Mouse (Mus musculus): Measurements from ENCODE around the gene Pgs1. TPM values are rescaled to one million over a fixed set of nuclear protein-coding genes. Genes with fewer than 3 reads are reported as not detected.

Gene Pgs1
- total RNA-seq, 1 experiment from 2014 or later, result 8.1 TPM

DNA sequence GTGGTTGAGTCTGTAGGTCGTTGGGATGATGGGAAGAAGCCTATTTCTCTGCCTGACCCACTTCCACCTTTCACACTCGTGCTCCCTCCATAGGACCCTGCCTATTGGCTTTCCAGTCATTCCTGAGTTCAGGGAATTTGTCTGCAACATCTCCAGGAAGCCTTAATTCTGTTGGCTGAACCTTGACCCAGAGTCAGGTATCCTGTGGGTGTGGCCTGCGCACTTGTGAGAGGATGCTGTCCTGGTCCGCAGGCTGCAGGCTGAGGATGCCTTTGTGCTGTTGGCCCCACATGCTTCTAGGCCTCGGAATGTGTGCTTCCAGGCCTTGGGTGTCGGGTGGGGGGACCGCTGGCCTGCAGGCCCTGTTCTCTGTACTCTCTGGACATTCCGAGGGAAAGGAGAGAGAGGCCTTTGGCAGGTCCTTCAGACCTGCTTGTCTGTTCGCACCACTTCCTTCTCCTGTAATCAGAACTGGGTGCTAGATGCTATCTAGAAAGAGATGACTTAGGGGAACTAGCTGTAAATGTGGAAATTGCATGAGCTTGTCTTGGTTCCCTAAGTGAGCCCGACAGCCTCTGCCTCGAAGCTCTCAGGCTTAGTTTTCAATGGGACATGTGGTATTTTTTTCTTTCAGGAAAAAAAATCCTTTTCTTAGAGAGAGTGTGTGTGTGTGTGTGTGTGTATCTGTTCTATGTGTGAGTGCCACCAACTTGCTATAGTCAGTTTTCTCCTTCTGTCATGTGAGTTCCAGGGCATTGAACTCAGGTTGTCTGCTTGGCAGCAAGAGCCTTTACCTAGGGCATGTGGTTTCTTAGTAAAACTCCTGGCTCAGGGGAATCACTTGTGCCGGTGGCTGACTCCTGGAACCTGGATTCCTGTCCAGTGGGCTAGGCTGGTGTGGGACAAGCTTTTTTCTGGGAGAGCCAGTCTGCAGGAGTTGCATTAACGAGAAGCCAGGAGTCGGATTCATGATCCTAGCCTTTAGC is 7.4 kb downstream of the Pgs1 start:
- peak in 1 of 2 experiments; percentile 14; a peak in 2 of 4 replicates for ATAC-seq (replicated peaks in 1 of 2; ENCODE audit: insufficient read depth in 1 of 2, low FRiP score in 2 of 2, low TSS enrichment in 1 of 2, low read depth in 1 of 2, poor library complexity in 2 of 2, severe bottlenecking in 2 of 2)

DNA sequence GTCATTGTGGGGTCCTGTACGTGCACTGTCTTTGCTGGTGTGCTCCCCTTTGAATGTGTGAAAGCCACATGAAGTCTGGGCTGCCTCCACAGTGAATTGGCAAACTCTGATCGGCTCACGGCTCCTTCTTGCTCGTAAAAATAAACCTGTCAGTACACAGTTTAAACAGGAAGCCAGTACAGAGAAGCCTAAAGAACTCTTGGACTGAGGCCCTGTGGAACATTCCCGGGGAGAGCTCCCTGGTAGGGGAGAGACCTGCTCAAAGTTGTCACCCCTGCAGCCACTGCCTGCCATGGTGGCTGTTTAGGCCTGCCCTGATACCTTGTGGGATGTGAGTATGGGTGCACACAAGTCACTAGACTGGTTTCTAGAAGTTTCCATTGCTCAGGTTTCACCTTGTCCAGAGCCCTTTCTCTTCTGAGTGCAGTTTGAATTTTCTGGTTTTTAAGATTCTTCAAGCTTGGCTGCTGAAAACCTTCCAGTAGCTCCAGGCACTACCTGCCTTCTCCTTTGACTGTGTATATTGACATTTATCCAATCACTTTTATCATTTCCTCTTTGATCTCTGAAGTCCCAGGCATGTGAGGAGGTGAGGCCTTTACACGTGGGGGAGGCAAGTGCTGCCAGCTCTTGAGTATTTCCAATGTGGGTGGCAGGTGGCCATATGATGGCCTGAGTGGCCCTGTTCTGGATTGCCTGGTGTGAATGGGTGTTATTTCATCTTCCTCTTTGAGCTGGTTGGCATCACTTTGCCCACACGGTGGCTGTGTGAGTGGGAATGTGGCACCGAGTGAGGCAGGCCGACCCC is 8.4 kb downstream of the Pgs1 start:
- no peak for ATAC-seq (replicated peaks in 1 of 2; ENCODE audit: insufficient read depth in 1 of 2, low FRiP score in 2 of 2, low TSS enrichment in 1 of 2, low read depth in 1 of 2, poor library complexity in 2 of 2, severe bottlenecking in 2 of 2)

DNA sequence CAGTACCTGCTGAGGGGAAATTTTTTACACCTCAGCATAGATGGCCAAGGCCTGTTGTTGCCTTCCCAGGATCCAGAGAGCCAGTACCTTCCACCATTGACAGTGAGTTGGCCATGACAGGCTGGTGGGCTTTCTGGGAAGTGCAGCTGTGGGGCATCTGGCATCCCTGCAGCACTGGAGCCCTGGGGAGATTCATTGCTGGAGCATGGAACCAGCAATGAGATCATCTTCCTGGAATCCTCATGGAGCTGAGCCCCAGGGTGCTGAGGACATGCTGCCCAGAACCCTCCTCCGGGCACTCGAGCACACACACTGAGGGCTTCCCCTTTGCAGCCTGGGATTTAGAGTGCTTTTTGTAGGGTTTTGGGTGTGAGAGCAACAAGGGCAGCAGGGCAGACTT is 9.2 kb downstream of the Pgs1 start:
- no peak for ATAC-seq (replicated peaks in 1 of 2; ENCODE audit: insufficient read depth in 1 of 2, low FRiP score in 2 of 2, low TSS enrichment in 1 of 2, low read depth in 1 of 2, poor library complexity in 2 of 2, severe bottlenecking in 2 of 2)

DNA sequence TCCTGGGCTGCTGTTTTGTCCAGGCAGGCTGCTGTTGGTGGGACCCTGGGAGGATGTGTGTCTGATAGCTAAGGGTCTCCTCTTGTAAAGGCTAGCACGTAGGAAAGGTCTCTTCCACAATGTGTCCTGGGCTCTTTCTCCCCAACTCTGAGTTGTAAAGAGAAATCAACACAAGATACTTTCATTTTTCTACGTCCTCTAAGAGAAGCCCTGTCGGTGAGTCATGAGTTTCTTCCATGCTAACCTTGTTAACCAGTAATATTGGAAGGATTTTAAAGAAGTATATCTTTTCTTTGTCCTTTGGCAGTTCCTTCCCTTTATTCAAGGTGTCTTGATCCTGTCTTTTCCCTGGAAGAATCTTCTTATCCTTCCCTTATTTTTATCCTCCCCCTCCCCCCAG is 9.6 kb downstream of the Pgs1 start:
- ATAC-seq (replicated peaks in 1 of 2; ENCODE audit: insufficient read depth in 1 of 2, low FRiP score in 2 of 2, low TSS enrichment in 1 of 2, low read depth in 1 of 2, poor library complexity in 2 of 2, severe bottlenecking in 2 of 2), result no peak

DNA sequence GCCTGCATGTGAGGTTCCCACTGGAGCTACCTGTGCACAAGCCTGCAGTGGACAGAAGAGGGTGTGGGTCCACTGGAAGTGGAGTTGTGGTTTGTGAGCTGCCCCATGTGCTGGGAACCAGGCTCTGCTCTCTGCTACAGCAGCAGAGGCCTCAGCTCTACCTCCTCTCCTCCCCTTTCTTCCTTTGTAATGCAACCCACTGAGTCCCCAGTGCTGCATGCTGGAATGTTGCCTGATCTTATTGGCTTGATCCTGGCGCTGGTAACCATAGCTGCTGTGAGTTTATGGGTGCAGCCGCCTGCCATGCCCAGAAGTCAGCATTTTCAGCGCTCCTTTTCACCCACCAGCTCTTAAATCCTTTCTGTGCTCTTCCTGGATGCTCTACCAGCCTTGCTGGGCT is 10.0 kb downstream of the Pgs1 start:
- no peak for ATAC-seq (replicated peaks in 1 of 2; ENCODE audit: insufficient read depth in 1 of 2, low FRiP score in 2 of 2, low TSS enrichment in 1 of 2, low read depth in 1 of 2, poor library complexity in 2 of 2, severe bottlenecking in 2 of 2)

DNA sequence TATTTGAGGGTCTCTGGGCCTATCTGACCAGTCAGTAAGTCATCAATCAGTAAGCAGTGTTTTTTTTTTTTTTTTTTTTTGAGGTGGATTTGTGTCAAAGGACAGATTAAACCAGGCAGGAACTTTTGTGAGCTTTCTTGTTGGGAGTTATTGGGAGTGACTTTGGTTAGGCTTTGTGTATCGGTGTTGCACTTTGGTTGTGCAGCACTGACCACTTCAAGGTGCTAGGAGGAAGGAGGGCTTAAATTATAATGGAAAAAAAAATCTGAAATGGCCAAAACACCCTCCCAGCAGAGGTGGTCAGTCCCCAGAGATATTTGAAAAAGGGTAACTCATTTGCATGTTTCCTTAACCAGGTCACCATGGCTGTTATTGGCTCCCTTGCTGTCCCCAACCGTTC is 11.0 kb downstream of the Pgs1 start:
- ATAC-seq (replicated peaks in 1 of 2; ENCODE audit: insufficient read depth in 1 of 2, low FRiP score in 2 of 2, low TSS enrichment in 1 of 2, low read depth in 1 of 2, poor library complexity in 2 of 2, severe bottlenecking in 2 of 2), result no peak

DNA sequence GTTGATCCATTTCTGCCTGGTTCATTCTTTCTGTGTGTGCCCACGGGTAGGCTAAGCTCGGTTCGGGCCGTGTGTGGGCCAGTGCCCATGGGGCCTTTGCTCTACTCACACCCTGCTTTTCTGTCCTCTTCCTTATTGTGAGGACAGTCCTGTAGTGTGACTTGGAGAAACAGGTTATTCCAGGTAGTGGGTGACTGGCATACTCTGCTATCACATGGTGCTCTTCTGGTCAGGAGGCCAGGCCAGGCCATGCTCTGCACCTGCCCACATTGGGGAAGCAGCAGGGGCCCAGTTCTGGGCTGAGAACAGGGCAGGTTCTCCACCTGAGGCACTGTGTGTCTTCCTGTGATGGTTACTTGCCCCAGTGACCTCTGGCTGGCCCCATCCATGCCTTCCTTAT is 12.3 kb downstream of the Pgs1 start:
- ATAC-seq (replicated peaks in 1 of 2; ENCODE audit: insufficient read depth in 1 of 2, low FRiP score in 2 of 2, low TSS enrichment in 1 of 2, low read depth in 1 of 2, poor library complexity in 2 of 2, severe bottlenecking in 2 of 2), result no peak

DNA sequence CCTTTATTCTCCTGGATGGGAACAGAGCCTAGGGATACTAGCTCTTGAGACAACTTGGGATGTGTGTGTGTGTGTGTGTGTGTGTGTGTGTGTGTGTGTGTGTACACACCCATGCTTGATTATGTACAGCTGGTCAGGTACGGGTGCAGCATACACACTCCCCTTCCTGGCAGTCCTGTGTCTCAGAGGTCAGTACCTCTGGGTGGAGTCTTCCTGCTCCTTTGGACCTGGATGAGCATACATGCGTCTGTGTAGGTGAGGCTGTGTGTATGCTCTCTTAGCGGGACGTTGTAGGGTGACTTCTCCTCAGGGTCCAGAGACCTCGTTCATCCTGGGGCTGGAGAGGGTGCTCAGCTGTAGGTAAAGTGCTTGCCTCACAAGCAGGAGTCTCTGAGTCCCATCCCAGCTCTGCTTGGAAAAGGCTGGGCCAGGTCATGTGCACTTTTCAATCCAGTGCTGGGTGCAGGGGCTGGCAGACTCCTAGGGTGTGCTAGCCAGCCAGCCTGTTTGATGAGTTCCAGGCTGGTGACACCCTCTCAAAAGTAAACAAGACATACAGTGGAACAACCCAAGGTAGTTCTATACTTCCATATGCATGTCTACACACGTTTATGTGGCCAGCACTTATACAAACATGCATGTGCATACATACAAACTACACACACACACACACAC is 13.3 kb downstream of the Pgs1 start:
- ATAC-seq (replicated peaks in 1 of 2; ENCODE audit: insufficient read depth in 1 of 2, low FRiP score in 2 of 2, low TSS enrichment in 1 of 2, low read depth in 1 of 2, poor library complexity in 2 of 2, severe bottlenecking in 2 of 2), result no peak

DNA sequence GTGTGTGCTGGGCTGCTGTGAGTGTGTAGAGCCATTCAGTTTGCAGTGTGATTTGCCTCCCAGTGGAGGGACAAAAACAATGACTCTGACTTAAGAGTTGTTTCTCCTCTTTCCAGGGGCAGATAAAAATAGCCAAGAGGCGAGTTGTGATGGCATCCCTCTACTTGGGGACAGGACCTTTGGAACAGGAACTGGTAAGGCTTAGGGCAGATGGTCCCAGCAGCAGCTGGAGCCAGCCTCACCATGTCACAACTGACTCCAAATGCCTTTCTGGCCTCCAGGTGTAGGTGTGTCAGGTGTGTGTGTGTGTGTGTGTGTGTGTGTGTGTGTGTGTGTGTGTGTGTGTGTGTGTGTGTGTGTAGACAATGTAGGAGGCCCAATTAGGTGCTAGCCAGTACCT is 14.0 kb downstream of the Pgs1 start:
- ATAC-seq (replicated peaks in 1 of 2; ENCODE audit: insufficient read depth in 1 of 2, low FRiP score in 2 of 2, low TSS enrichment in 1 of 2, low read depth in 1 of 2, poor library complexity in 2 of 2, severe bottlenecking in 2 of 2), result no peak

DNA sequence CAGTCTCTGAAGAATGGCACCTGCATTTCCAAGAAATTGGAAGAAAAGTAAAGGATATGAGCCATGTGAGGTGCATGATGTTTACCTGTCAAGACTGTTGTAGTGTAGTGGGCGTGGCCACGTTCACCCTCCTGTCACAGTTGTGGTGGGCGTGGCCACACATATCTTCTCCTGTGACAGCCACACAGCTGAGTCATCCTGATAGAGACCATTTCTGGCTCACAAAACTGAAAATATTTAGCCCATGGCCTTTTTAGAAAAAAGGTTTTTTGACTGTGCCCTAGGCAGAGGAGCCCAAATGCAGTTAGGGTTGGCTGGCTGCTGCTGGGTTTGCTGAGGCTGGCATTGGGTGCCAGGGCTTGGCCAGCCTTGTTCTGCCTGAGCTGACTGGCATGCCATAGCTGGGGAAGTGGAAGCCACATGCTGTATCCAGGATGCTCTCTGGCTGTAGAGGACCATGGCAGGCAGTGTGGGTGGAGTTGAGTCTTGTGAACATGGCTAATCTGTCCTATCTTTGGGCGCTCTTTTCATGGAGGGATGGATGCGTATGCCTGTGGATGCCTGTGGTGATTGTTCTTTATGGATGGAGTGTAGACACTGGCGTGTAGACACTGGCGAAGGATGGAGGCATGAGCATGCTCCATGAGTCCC is 14.6 kb downstream of the Pgs1 start:
- ATAC-seq (replicated peaks in 1 of 2; ENCODE audit: insufficient read depth in 1 of 2, low FRiP score in 2 of 2, low TSS enrichment in 1 of 2, low read depth in 1 of 2, poor library complexity in 2 of 2, severe bottlenecking in 2 of 2), result peak in 1 of 2 experiments; percentile 38; a peak in 1 of 4 replicates

DNA sequence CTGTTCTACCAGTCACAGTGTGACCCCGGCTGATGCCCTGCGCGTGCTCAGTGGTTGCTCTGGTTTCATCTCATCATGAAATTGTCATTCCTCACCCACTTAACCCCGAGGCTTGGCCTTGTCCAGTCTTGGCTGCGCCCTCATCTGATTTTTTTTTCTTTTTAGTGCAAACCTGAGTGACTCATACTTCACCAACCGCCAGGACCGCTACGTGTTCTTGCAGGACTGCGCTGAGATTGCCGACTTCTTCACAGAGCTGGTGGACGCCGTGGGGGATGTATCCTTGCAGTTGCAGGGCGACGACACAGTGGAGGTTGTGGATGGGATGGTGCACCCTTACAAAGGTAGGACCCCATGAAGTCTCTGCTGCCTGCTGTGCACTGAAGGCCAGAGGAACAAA is 17.1 kb downstream of the Pgs1 start:
- no peak for ATAC-seq (replicated peaks in 1 of 2; ENCODE audit: insufficient read depth in 1 of 2, low FRiP score in 2 of 2, low TSS enrichment in 1 of 2, low read depth in 1 of 2, poor library complexity in 2 of 2, severe bottlenecking in 2 of 2)

DNA sequence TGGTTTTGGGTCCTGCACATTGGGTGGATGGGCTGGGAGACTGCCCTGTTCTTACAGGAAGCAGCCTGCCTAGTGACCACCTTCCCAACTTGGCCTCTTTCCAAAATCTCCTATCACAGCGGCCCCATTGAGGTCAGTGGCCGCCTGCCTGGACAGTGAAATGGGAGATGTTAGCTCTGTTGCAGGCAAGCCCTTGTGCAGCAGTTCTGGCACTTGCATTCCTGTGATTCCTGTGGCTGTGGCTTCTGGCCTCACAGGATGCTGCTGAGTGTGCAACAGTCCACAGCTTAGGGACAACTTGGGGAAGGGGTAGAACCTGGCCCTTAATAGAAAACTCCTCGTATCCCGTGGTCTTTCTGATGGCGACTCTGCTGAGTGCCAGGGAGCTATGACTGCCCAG is 17.6 kb downstream of the Pgs1 start:
- ATAC-seq (replicated peaks in 1 of 2; ENCODE audit: insufficient read depth in 1 of 2, low FRiP score in 2 of 2, low TSS enrichment in 1 of 2, low read depth in 1 of 2, poor library complexity in 2 of 2, severe bottlenecking in 2 of 2), result no peak

DNA sequence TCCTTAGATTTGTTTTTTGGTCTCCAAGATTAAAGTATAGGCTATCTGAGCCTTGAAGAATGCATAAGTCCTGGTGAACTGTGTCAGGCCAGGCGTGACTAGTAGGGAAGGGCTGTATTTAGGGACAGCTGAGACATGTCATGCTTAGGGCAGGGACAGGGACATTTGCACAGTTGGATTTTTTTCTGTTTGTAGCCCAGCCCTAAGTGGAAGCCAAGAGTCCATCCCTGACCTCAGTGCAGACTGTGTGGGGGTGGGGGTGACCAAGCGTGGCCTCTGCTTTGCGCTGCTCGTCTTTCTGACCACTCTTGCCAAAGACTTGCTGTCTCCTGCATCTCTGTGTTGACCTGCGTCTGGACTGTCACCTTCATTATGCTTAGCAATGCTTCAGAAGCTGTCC is 18.1 kb downstream of the Pgs1 start:
- ATAC-seq (replicated peaks in 1 of 2; ENCODE audit: insufficient read depth in 1 of 2, low FRiP score in 2 of 2, low TSS enrichment in 1 of 2, low read depth in 1 of 2, poor library complexity in 2 of 2, severe bottlenecking in 2 of 2), result no peak

DNA sequence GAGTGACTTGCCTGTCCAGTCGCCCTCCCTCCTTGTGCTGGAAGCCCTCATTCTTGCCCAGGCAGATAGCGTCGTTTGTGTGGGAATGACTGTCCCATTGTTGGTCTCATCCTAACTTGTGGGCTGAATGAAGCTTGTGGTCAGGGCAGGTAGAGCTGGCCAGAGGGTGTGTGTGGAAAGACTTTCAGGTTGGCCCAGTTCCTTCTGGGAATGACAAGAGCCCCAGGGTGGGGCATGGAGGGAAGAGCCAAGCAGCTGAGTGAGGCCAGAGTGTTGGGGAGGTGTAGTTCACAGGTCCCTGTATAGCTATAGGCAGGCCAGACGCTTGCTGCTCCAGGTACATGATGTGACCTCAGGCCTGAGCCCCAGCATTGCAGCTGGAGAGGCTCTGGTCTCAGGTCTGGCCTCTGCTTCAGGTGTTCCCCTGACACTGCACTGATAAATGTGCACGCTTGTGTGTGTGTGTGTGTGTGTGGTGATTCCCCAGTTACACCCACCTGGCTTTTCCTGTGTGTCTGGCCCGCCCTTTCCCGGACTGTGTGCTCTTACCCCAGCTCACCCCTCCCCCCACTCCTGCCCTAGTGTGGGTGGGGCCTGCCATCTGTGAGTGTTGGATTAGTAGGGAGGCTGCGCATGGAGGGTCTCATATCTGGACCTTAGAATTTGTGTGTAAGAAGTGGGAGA is 21.5 kb downstream of the Pgs1 start:
- ATAC-seq (replicated peaks in 1 of 2; ENCODE audit: insufficient read depth in 1 of 2, low FRiP score in 2 of 2, low TSS enrichment in 1 of 2, low read depth in 1 of 2, poor library complexity in 2 of 2, severe bottlenecking in 2 of 2), result no peak

DNA sequence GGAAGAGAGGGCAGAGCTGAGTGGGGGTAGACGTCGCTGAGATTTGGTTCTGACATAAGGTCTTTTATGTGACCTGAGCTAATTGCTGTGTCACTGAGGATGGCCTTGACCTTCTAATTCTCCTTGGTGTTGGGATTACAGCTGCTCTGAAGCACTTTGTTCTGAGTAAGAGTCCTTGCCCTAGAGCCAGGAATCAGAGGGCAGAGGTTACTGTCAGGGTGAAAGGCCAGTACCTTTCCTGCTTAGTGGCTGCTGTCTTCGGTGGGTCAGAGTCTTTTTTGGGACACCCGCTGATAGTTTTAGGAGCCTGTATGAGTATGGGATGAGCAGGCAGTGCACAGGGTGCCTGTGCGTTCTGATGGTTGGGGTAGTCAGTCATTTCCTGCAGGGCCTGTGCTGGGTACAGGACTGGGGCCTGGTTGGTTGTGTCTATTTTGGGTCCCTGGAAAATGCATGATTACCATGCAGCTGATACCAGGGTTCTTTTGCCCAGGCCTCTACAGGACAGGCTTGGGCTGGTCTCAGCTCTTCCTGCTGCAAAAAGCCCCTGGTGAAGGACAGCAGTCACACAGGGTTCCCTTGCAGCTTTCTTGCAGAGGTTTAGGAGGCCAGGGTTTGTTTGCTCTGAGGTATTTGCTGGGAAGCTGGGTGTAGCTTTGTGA is 22.2 kb downstream of the Pgs1 start:
- no peak for ATAC-seq (replicated peaks in 1 of 2; ENCODE audit: insufficient read depth in 1 of 2, low FRiP score in 2 of 2, low TSS enrichment in 1 of 2, low read depth in 1 of 2, poor library complexity in 2 of 2, severe bottlenecking in 2 of 2)

DNA sequence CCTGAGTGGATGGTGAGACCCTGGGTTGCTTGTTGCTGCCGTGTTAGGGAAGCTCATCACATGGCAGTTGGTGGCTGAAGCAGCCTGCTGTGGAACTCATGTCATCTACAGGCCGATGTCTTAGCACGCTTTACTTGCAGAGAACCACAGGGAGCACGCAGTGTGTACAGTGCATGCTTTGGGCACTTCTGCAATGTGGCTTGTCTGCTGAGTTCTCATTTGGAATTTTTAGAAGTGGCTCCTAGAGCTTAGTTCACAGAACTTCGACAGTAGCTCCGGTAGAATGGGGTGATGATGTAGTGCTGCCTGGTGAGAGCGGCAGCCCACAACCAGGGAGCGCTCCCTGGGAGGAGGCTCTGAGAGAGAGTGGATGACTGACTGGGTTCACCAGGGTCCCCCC is 22.8 kb downstream of the Pgs1 start:
- no peak for ATAC-seq (replicated peaks in 1 of 2; ENCODE audit: insufficient read depth in 1 of 2, low FRiP score in 2 of 2, low TSS enrichment in 1 of 2, low read depth in 1 of 2, poor library complexity in 2 of 2, severe bottlenecking in 2 of 2)
